Mouse (Mus musculus) hindbrain, embryonic 11.5 days (tissue): ENCODE data around the gene Rcc2. TPM values are rescaled to one million over a fixed set of nuclear protein-coding genes. Genes with fewer than 3 reads are reported as not detected.

ENCODE experiments used
- ATAC-seq: fragments of 200-750 bp; cut with Nextera tagmentation; 2 replicates; pipeline ENCODE4 v1.8.0; 2017; ENCODE audit warnings: mild to moderate bottlenecking, moderate TSS enrichment, moderate library complexity; ENCODE audit not compliant: low FRiP score
- DNase-seq: peaks from one replicate; pipeline ENCODE4 v3.0.0-alpha.2; 2015; ENCODE audit warnings: low spot score
- H3K27ac ChIP-seq: fragments of 300-500 bp; sonication (generic); 2 replicates; pipeline ENCODE4 v1.5.1; 2014; ENCODE audit warnings: mild to moderate bottlenecking, low read depth, low read length
- H3K27me3 ChIP-seq: fragments of 300-500 bp; sonication (generic); 2 replicates; pipeline ENCODE4 v1.6.1; 2014; ENCODE audit warnings: mild to moderate bottlenecking, low read length, moderate library complexity, mixed read lengths; ENCODE audit not compliant: control insufficient read depth, insufficient read depth
- H3K36me3 ChIP-seq: fragments of 300-500 bp; sonication (generic); 2 replicates; pipeline ENCODE4 v1.6.1; 2014; ENCODE audit warnings: mild to moderate bottlenecking, low read length, moderate library complexity, mixed read lengths; ENCODE audit not compliant: control insufficient read depth, insufficient read depth
- H3K4me1 ChIP-seq: fragments of 300-500 bp; sonication (generic); replicated peaks from 2 replicates; pipeline ENCODE4 v1.6.1; 2014; ENCODE audit warnings: low read length, mixed read lengths; ENCODE audit not compliant: control insufficient read depth, insufficient read depth
- H3K4me2 ChIP-seq: fragments of 300-500 bp; sonication (generic); replicated peaks from 2 replicates; pipeline ENCODE4 v1.6.1; 2014; ENCODE audit warnings: mild to moderate bottlenecking, low read depth, low read length
- H3K4me3 ChIP-seq: fragments of 300-500 bp; sonication (generic); 2 replicates; pipeline ENCODE4 v1.5.1; 2014; ENCODE audit warnings: low read depth, low read length
- H3K9ac ChIP-seq: fragments of 300-500 bp; sonication (generic); 2 replicates; pipeline ENCODE4 v1.6.1; 2014; ENCODE audit warnings: low read depth, low read length
- H3K9me3 ChIP-seq: fragments of 300-500 bp; sonication (generic); 2 replicates; pipeline ENCODE4 v1.6.1; 2016; ENCODE audit warnings: low read length; ENCODE audit not compliant: control insufficient read depth
- WGBS: fragments of 180-500 bp; shearing (Covaris S2); extraction: QIAGEN DNeasy Blood & Tissue Kit; methylation state at CpG from one replicate; pipeline ENCODE4 v1.1.7; 2014; 5-methylcytosine and 5-hydroxymethylcytosine counted together
- polyA plus RNA-seq: library from polyadenylated mRNA; unstranded; fragments of >200 nt; fragmentation: Nextera tagmentation; extraction: Ambion mirVana; gene quantifications from 2 replicates; pipeline ENCODE4 v1.2.1, GENCODE M21; 2014

Rcc2 gene
- polyA plus RNA-seq, 1 experiment from 2014 or later, result 44.3 TPM

- ATAC-seq, result no peak
- 9% methylated on average over 8 of the region's 8 CpGs for WGBS
- peaks cover 20% of the 10 kb centered on the region for H3K27me3 ChIP-seq
Observed at GRCm38 (mm10) chr4:140703636-140704035, 3.3 kb downstream of the Rcc2 start.

GRCm38 (mm10) chr4:140704166-140704565 is 3.8 kb downstream of the Rcc2 start:
- no peaks in the 10 kb centered on the region for H3K9me3 ChIP-seq
- ATAC-seq (no peak), DNase-seq (no peak)
- H3K27ac ChIP-seq, result 0 out of 2 replicates have a peak overlapping the region, but pooled peaks have one; percentile 2
- 57% methylated on average over 4 of the region's 4 CpGs for WGBS
- H3K9ac ChIP-seq, result peak overlapping the region; percentile 95
- peaks cover 9% of the 10 kb centered on the region for H3K4me1 ChIP-seq
- H3K36me3 ChIP-seq, result peaks cover 4% of the 10 kb centered on the region; the same call in 1 of the 2 replicates
- peaks cover 15% of the 10 kb centered on the region for H3K27me3 ChIP-seq
- H3K4me2 ChIP-seq, result peak overlapping the region; percentile 84
- peak overlapping the region; percentile 97 for H3K4me3 ChIP-seq

More at GRCm38 (mm10) chr4:140703636-140704035, 3.3 kb downstream of the Rcc2 start:
- Histone ChIP-seq H3K9ac (peak overlapping the region; percentile 95), H3K4me2 (peak overlapping the region; percentile 84), H3K36me3 (peaks cover 3% of the 10 kb centered on the region; the same call in 1 of the 2 replicates), H3K4me1 (peaks cover 9% of the 10 kb centered on the region), H3K27ac (peak overlapping the region; percentile 99; the same call in 1 of the 2 replicates), H3K4me3 (peak overlapping the region; percentile 97), H3K9me3 (no peaks in the 10 kb centered on the region)
- peak; percentile 54 for DNase-seq

GRCm38 (mm10) chr4:140707615-140708014 is 7.3 kb downstream of the Rcc2 start:
- no peak overlapping the region for H3K9ac ChIP-seq
- no peak overlapping the region for H3K4me3 ChIP-seq
- H3K4me1 ChIP-seq, result peaks cover 12% of the 10 kb centered on the region
- peaks cover 15% of the 10 kb centered on the region for H3K36me3 ChIP-seq
- H3K27me3 ChIP-seq, result no peaks in the 10 kb centered on the region
- no peaks in the 10 kb centered on the region for H3K9me3 ChIP-seq
- no peak for DNase-seq
- no peak overlapping the region for H3K27ac ChIP-seq
- WGBS, result 88% methylated on average over 4 of the region's 4 CpGs
- no peak overlapping the region for H3K4me2 ChIP-seq
- ATAC-seq, result no peak

GRCm38 (mm10) chr4:140708297-140708927 is 8.1 kb downstream of the Rcc2 start:
- WGBS, result 92% methylated on average over 18 of the region's 18 CpGs
- H3K4me2 ChIP-seq, result no peak overlapping the region
- no peak overlapping the region for H3K27ac ChIP-seq
- H3K4me3 ChIP-seq, result no peak overlapping the region
- no peaks in the 10 kb centered on the region for H3K9me3 ChIP-seq
- DNase-seq (no peak), ATAC-seq (no peak)
- H3K4me1 ChIP-seq, result peaks cover 12% of the 10 kb centered on the region
- H3K9ac ChIP-seq, result no peak overlapping the region
- H3K27me3 ChIP-seq, result no peaks in the 10 kb centered on the region
- peaks cover 18% of the 10 kb centered on the region for H3K36me3 ChIP-seq

- Histone ChIP-seq H3K4me2 (no peak overlapping the region), H3K36me3 (peaks cover 22% of the 10 kb centered on the region), H3K27ac (no peak overlapping the region), H3K27me3 (no peaks in the 10 kb centered on the region), H3K4me1 (peaks cover 8% of the 10 kb centered on the region; the same call in 1 of the 2 replicates), H3K9me3 (no peaks in the 10 kb centered on the region), H3K4me3 (no peak overlapping the region), H3K9ac (no peak overlapping the region)
- ATAC-seq (no peak), DNase-seq (no peak)
- 86% methylated on average over 7 of the region's 7 CpGs for WGBS
Observed at GRCm38 (mm10) chr4:140709111-140709510, 8.8 kb downstream of the Rcc2 start.

- peaks cover 26% of the 10 kb centered on the region for H3K36me3 ChIP-seq
- no peaks in the 10 kb centered on the region for H3K27me3 ChIP-seq
- H3K4me3 ChIP-seq, result no peak overlapping the region
- no peak overlapping the region for H3K4me2 ChIP-seq
- DNase-seq, result no peak
- 87% methylated on average over 10 of the region's 10 CpGs for WGBS
- H3K9ac ChIP-seq, result no peak overlapping the region
- H3K9me3 ChIP-seq, result no peaks in the 10 kb centered on the region
- ATAC-seq, result no peak
- 0 out of 2 replicates have a peak overlapping the region, but pooled peaks have one; percentile 31 for H3K27ac ChIP-seq
- H3K4me1 ChIP-seq, result 0 out of 2 replicates have a peak, but pooled peaks cover 6% of the 10 kb centered on the region
Observed at GRCm38 (mm10) chr4:140709617-140710016, 9.3 kb downstream of the Rcc2 start.

- Histone ChIP-seq H3K9me3 (no peaks in the 10 kb centered on the region), H3K9ac (no peak overlapping the region), H3K4me1 (0 out of 2 replicates have a peak, but pooled peaks cover 6% of the 10 kb centered on the region), H3K4me3 (no peak overlapping the region), H3K36me3 (peaks cover 33% of the 10 kb centered on the region), H3K27ac (no peak overlapping the region), H3K4me2 (no peak overlapping the region), H3K27me3 (no peaks in the 10 kb centered on the region)
- 83% methylated on average over 10 of the region's 10 CpGs for WGBS
- ATAC-seq (no peak), DNase-seq (no peak)
Observed at GRCm38 (mm10) chr4:140710781-140711180, 10.4 kb downstream of the Rcc2 start.

GRCm38 (mm10) chr4:140711360-140711759 is 11.0 kb downstream of the Rcc2 start:
- Histone ChIP-seq H3K4me3 (no peak overlapping the region), H3K27me3 (no peaks in the 10 kb centered on the region), H3K4me2 (no peak overlapping the region), H3K9ac (no peak overlapping the region), H3K4me1 (0 out of 2 replicates have a peak, but pooled peaks cover 6% of the 10 kb centered on the region), H3K27ac (0 out of 2 replicates have a peak overlapping the region, but pooled peaks have one; percentile 1), H3K36me3 (peaks cover 38% of the 10 kb centered on the region), H3K9me3 (no peaks in the 10 kb centered on the region)
- 91% methylated on average over 5 of the region's 5 CpGs for WGBS
- DNase-seq (no peak), ATAC-seq (no peak)
